Mouse (Mus musculus) ES-CJ7 (cell line): Measurements from ENCODE around the gene Pdzd2.
A peak's percentile ranks its signal among the peaks of the same experiment; 100 is the strongest.

Experiments used
- DNase-seq: peaks from one replicate; pipeline ENCODE4 v3.0.0; 2011; ENCODE audit warnings: low read depth, low spot score

The Pdzd2 gene

DNA sequence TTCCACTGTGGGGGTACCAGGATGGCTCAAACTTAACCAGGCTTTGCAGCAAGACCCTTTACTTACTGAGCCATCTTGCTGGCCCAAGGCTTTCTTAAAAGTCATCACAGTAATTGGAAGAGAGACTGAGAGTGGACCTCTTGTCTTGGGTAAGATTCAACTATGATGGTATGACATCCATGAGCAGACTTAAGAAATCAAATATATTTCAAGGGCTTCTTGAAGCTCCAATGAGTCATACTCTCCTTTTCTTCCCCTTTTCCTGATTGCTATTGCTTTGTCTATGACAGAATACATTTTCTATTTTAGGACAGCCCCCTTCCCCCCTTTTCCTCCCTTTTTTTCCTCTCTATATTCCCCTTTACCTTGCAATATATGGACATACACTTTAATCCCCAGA lies 306.8 kb downstream of the Pdzd2 start:
- no peak for DNase-seq

DNA sequence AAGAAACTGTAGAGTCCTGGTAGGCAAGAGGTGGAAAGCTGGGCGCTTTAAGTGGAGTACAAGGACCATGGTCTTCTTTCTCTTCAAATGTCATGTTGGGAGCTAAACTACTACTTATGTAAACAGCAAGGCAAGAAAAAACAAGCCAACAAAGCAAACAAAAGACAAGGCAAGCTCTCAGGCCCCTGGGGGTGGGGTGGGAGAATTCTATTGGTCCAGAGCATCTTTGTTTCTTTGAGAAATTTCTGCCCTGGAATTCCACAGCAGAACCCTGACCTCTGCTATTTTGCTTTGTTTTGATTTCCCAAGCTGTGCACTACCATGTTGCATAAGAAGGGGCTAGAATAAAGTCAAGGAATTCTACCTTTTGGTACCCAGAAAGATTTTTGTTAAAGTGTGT lies 307.4 kb downstream of the Pdzd2 start:
- DNase-seq, result no peak

DNA sequence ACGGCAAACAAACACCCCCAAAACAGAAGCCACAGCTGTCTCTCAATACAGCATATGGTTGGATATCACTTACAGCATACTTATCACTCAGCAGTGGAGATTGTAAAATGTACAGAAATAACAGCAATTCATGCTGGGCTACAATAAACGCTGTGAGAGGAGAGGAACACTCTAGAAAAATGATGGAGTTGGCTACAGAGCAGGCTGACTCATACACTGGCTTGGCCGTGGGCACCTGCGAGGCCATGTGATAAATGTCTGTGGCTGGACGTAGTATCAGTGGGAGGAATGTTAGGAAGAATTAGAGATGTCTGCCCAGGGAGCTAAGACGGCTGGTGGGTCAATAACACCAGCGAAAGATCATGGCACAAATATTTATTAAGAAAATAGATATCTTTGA lies 308.0 kb downstream of the Pdzd2 start:
- DNase-seq, result no peak

GRCm38 (mm10) chr15:12431188-12431587 lies 308.5 kb downstream of the Pdzd2 start:
- DNase-seq, result no peak

GRCm38 (mm10) chr15:12430670-12431069 lies 309.1 kb downstream of the Pdzd2 start:
- no peak for DNase-seq

DNA sequence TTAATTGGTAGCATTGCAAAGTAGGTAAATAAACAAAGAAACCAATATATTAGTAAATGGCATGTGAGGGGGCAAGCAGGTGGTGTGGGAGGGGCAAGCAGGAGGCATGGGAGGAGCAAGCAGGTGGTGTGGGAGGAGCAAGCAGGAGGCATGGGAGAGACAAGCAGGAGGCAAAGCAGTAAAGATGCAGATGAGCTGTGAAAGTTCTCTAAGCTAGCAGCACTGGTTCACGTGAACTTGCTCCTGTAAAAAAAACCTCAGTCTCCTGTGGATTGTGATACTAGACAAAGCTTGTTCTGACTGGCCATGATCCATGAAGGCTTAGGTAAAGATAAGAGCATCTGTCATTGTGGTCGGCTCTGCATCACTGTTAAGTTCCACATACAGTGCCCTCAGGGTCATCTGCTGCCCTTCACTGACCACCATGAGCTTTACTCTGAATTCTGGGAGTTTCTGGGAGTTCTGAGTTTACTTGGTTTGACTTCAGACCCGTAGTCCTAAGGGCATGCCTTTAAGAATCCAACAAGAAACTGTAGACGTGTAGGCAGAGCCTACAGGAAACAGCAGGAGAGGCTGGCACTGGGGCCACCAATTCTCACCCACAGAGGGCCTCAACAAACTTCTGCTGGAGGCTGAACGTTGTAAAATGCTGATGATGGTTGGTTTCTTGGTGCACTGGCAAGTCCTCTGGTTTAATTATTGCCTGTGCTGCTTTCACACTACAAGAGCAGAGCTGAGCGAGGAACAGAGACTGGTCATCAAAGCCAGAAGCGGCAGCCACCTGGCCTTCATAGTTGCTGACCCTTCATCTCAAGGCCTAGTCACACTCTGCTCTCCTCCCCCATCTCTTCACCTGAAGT lies 309.9 kb downstream of the Pdzd2 start:
- DNase-seq, result peak; percentile 18

- DNase-seq, result no peak
Observed at GRCm38 (mm10) chr15:12427818-12428217, 311.9 kb downstream of the Pdzd2 start.

GRCm38 (mm10) chr15:12426342-12426741 lies 313.4 kb downstream of the Pdzd2 start:
- DNase-seq, result no peak

DNA sequence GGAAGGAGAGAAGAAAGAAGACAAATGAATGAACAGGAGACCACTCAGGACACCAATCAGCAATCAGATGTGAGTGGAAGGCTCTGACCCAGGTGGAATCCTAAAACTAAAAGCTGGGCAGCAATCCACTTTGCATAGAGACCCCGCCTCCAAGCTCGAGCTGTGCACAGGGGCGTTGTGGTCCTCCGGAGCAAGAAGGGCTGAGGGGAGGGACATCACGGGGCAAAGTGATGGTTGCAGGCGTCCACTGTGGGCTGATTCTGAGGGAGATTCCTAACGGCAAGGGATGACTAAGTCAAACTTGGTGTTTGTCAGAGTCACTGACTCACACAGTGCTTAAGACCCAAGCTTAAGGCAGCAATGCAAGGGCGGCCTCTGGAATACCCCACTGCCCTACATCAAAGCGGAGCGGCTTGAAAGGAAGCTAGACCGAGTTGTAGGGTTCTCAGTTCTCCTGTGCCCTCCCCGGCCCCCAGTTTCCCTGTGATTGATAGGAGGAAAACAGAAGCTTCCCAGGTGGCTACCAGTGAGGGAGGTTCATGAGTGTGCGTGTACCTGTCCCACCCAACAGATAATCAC lies 314.6 kb downstream of the Pdzd2 start:
- DNase-seq, result no peak

DNA sequence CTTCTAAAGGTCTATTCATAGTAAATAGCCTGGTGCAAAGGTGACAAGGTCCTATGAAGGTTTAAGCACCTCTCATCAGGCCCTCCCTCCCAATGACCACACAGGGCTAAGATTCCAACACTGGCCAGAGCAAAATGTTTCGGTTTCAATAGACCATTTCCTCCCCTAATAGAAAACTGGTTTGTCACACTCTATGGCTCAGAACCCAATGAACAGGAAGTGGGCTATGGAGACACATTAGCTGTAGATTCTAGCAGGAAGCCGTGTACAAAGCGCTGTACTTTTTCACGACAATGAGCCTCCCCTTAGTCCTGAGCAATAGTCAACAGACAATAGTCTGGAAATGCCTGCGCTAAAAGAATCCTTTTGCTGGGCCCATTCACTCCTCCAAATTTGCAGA lies 315.5 kb downstream of the Pdzd2 start:
- peak; percentile 74 for DNase-seq

- no peak for DNase-seq
Observed at GRCm38 (mm10) chr15:12420915-12421314, 318.8 kb downstream of the Pdzd2 start.

DNA sequence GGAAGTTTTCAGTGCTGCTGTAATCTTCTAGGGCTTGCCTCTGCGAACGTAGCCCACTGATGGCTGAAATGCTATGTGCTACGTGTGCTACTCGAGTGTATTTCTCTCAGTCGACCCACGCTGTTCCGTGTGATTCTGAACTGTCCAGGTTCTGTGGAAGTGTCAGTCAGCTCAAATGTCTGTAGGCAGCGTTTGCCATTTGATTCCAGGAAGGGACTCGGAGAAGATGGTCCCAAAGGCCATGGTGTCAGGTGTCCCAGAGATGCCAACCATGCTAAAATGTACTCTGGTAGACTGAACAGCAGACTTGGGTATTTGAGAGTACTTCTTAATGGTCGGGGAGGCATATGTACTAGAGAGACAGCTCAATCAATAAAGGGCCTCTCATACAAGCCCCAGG lies 319.3 kb downstream of the Pdzd2 start:
- DNase-seq, result no peak

DNA sequence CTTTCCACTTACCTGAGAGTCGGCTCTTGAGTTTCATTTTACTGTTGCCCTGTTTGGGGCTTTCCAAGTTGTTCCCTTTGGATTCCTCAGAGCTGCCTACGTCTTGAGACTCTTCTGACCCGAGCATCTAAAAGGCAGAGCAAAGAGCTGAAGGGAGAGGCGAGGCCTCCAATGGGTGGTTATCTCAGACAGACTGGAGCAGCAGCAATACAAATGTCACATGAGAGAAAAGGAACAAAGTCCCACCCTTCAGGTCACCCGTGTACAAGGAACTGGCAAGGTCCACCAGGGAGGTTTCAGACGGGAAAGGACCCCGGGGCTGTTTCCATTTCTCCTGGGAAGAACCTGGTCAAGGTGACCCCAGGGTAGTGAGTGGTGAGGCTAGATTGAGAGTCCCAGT lies 320.3 kb downstream of the Pdzd2 start:
- no peak for DNase-seq

- no peak for DNase-seq
Observed at GRCm38 (mm10) chr15:12415536-12416200, 324.1 kb downstream of the Pdzd2 start.

GRCm38 (mm10) chr15:12414696-12415095 lies 325.0 kb downstream of the Pdzd2 start:
- no peak for DNase-seq

DNA sequence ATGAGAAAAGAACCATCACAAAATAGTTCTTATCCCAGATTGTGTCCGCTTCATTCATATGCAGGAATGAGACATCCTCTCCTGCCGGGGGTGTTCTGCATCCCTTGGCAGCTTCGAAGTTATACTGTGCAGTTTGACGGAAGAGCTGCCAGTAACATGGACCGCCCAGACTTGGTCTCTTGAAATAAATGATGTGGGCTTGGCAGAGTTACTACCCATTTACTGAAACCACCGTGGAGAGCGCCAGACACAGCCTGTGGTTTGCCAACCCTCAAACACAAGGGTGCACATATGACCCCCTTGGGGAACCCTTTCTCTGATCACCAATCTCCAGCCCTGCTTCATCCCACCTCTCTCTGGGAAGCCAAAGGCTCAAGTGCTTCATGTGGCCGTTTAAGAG lies 331.5 kb downstream of the Pdzd2 start:
- DNase-seq, result no peak

GRCm38 (mm10) chr15:12405592-12405991 lies 334.1 kb downstream of the Pdzd2 start:
- no peak for DNase-seq

- no peak for DNase-seq
Observed at GRCm38 (mm10) chr15:12397032-12397431, 342.7 kb downstream of the Pdzd2 start.

DNA sequence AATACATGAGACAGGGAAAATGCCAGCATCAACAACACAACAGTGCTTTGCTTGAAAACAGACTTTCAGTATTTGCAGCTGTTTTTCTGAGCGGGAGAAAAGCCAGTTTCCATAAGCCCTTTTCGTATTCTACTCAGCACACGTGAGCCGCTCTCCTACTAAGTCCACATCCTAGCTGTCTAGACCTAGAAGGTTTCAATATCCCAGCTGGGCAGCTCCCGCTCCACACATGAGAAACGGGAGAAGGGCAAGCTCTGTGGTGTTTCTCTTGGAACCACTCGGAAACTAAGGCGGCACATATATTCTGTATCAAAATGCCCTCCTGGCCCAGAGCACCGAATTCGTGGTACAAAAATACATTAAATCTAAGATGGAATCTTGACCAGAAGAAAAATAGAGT lies 345.0 kb downstream of the Pdzd2 start:
- DNase-seq, result no peak

DNA sequence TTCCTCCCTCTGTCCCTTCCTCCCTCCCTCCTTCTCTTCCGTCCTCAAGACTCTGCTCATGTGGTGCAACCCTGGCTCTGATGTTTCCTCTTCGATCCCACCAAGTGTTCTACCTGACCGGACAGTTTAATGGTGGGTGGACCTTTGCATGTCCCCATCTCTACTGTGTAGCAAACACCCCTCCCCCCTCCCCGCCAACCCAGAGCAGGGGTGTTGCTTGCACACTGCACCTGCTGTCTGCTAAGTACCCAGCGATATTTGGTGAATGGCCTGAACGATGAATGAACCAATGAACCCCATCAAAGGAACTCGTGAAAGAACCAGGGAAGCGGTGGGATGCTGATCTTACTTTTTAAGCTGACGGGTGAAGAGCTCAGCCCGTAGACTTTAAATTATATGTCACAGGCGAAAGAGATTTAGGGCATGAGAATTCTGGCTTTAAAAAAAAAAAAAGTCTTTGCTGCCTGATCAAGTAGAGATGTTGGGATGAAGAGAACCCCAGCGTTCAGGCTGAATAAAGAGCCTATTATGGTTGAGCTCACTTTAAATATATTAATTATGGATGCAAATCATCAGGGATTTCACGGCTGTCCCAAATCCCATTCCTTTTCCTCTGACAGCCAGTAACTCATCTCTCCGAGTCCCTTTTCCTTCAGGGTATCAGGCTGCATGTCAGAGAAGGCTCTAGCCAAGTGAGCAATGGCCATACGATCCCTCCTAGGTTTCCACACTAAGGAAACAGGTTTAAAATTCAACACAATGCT lies 350.8 kb downstream of the Pdzd2 start:
- no peak for DNase-seq

DNA sequence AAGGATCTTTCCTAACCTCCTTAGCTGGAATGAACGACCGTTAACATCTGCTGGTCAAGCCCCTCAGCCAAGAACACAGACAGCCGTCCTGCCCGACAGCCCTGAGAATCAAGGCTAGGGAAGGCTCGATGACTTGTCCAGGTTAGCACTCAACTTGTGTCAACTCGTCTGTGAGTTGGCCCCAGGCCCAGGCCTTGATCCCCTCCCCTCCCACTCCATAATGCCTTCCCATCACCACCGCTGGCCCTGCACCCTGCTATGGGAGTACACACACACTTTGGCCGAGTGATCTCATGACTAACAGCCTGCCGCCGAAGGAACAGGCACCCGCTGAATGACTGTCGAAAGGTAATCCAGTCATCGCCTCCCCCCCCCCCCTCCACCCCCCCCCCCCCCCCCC lies 355.0 kb downstream of the Pdzd2 start:
- DNase-seq, result no peak

DNA sequence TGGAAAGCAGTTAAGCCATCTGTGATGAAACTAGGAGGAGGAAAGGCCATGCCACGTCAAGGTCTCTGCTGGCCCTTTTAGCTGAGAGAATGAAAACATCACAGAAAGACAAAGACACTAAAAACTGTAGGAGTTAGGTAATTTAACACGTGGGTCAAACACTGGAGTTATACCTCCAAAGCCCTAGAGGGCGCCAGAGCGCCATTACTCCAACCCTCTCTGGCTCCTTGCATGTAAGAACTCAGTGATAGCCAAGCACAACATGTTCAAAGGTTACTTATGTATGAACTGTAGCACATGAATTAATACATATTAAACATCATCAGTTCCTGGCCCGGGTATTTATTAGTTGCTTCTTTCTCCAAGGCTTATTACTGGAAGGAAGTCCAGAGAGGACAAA lies 359.2 kb downstream of the Pdzd2 start:
- DNase-seq, result peak; percentile 89
